ENCODE assay signal across 32 mouse cellular contexts in the genomic region with DNA sequence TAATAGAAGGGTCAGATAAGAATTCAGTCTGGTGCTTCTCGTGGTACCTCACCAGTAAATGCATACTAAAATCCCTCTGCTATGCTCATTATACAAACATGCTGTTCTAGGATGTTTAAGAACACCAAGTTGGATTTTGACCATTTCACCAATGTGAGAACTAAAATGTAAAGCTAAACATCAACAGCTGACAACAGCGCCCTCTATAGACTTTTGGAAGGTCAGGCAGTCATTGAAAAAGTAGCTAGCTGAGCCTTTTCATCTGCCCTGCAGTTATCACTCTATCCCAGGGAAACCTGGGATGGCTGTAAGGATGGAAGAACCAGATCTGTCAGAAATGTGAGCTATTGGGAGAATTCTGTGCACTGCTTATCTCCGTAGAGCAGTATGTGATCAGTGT. TPM values are rescaled to one million over a fixed set of nuclear protein-coding genes. Genes with fewer than 3 reads are reported as not detected.
DNase-seq lines count a peak whose midpoint lies in the region; ATAC-seq and TF ChIP-seq lines count a peak whose summit lies in the region.
"Had no signal": no experiment of that assay in that cellular context is flagged by ENCODE, and none has a peak within 500 bp of the region (broad histone marks: within the 10 kb centered on the region; RNA-seq: fewer than 3 reads in every experiment).

No protein-coding gene starts in this region.

- H3K4me2 ChIP-seq in hindbrain, postnatal 0 days (ENCODE audit: low read depth, low read length), result no peak overlapping the region
- no peak overlapping the region for H3K4me2 ChIP-seq in hindbrain, embryonic 12.5 days (replicated peaks)
- H3K4me2 ChIP-seq in midbrain, postnatal 0 days (ENCODE audit: low read depth, low read length, poor library complexity, severe bottlenecking), result no peak overlapping the region
- no peak overlapping the region for H3K4me2 ChIP-seq in midbrain, embryonic 16.5 days (ENCODE audit: low read length)
- no peak overlapping the region for H3K4me2 ChIP-seq in stomach, postnatal 0 days (replicated peaks; ENCODE audit: low read depth)
- H3K4me2 ChIP-seq in intestine, embryonic 15.5 days (replicated peaks), result no peak overlapping the region
- H3K4me2 ChIP-seq: forebrain, embryonic 12.5 days; heart, embryonic 15.5 days; hindbrain, embryonic 14.5 days; kidney, embryonic 15.5 days; limb, embryonic 15.5 days; lung, embryonic 15.5 days; midbrain, embryonic 11.5 days; neural tube, embryonic 13.5 days had no signal

- no peaks in the 10 kb centered on the region for H3K27me3 ChIP-seq in hindbrain, postnatal 0 days (ENCODE audit: insufficient read depth, low read length)
- H3K27me3 ChIP-seq in hindbrain, embryonic 12.5 days, result no peaks in the 10 kb centered on the region
- no peaks in the 10 kb centered on the region for H3K27me3 ChIP-seq in midbrain, postnatal 0 days (ENCODE audit: insufficient read depth, low read length)
- no peaks in the 10 kb centered on the region for H3K27me3 ChIP-seq in midbrain, embryonic 16.5 days (ENCODE audit: control insufficient read depth, insufficient read depth, low read depth, low read length)
- H3K27me3 ChIP-seq in stomach, postnatal 0 days (ENCODE audit: control insufficient read depth, insufficient read depth, low read length), result no peaks in the 10 kb centered on the region
- no peaks in the 10 kb centered on the region for H3K27me3 ChIP-seq in intestine, embryonic 15.5 days (replicated peaks)
- H3K27me3 ChIP-seq: forebrain, embryonic 12.5 days; limb, embryonic 15.5 days; lung, embryonic 15.5 days; neural tube, embryonic 13.5 days had no signal

- no peaks in the 10 kb centered on the region for H3K4me1 ChIP-seq in hindbrain, postnatal 0 days (ENCODE audit: insufficient read depth, low read length)
- H3K4me1 ChIP-seq in hindbrain, embryonic 12.5 days, result no peaks in the 10 kb centered on the region
- H3K4me1 ChIP-seq in midbrain, postnatal 0 days (ENCODE audit: insufficient read depth, low read length), result no peaks in the 10 kb centered on the region
- no peaks in the 10 kb centered on the region for H3K4me1 ChIP-seq in midbrain, embryonic 16.5 days (ENCODE audit: control insufficient read depth, insufficient read depth, low read length)
- H3K4me1 ChIP-seq in stomach, postnatal 0 days (replicated peaks; ENCODE audit: control insufficient read depth, insufficient read depth), result no peaks in the 10 kb centered on the region
- H3K4me1 ChIP-seq in intestine, embryonic 15.5 days (replicated peaks), result no peaks in the 10 kb centered on the region
- H3K4me1 ChIP-seq: forebrain, embryonic 12.5 days; kidney, embryonic 15.5 days; limb, embryonic 10.5 days; limb, embryonic 15.5 days; lung, embryonic 15.5 days; neural tube, embryonic 13.5 days had no signal

- H3K9ac ChIP-seq in hindbrain, postnatal 0 days (replicated peaks; ENCODE audit: low read length), result no peak overlapping the region
- H3K9ac ChIP-seq in hindbrain, embryonic 12.5 days, result no peak overlapping the region
- no peak overlapping the region for H3K9ac ChIP-seq in midbrain, postnatal 0 days (replicated peaks; ENCODE audit: low read length, poor library complexity, severe bottlenecking)
- H3K9ac ChIP-seq in midbrain, embryonic 16.5 days (ENCODE audit: low read depth, low read length), result no peak overlapping the region
- no peak overlapping the region for H3K9ac ChIP-seq in stomach, postnatal 0 days (ENCODE audit: low read length)
- H3K9ac ChIP-seq in intestine, embryonic 15.5 days, result no peak overlapping the region
- H3K9ac ChIP-seq: forebrain, embryonic 12.5 days; heart, embryonic 15.5 days; hindbrain, embryonic 14.5 days; kidney, embryonic 15.5 days; limb, embryonic 15.5 days; liver, embryonic 14.5 days; lung, embryonic 15.5 days; neural tube, embryonic 13.5 days had no signal

- H3K9me3 ChIP-seq in hindbrain, postnatal 0 days (ENCODE audit: low read length), result no peaks in the 10 kb centered on the region
- no peaks in the 10 kb centered on the region for H3K9me3 ChIP-seq in hindbrain, embryonic 12.5 days (replicated peaks)
- H3K9me3 ChIP-seq in midbrain, postnatal 0 days (ENCODE audit: low read length), result no peaks in the 10 kb centered on the region
- no peaks in the 10 kb centered on the region for H3K9me3 ChIP-seq in midbrain, embryonic 16.5 days (replicated peaks; ENCODE audit: control insufficient read depth, low read length, poor library complexity, severe bottlenecking)
- H3K9me3 ChIP-seq in stomach, postnatal 0 days (ENCODE audit: control insufficient read depth, low read length), result no peaks in the 10 kb centered on the region
- no peaks in the 10 kb centered on the region for H3K9me3 ChIP-seq in intestine, embryonic 15.5 days
- H3K9me3 ChIP-seq: forebrain, embryonic 12.5 days; heart, embryonic 15.5 days; kidney, embryonic 15.5 days; limb, embryonic 10.5 days; limb, embryonic 15.5 days; lung, embryonic 15.5 days; neural tube, embryonic 13.5 days had no signal

- H3K36me3 ChIP-seq in hindbrain, postnatal 0 days (ENCODE audit: insufficient read depth, low read length), result no peaks in the 10 kb centered on the region
- H3K36me3 ChIP-seq in hindbrain, embryonic 12.5 days, result no peaks in the 10 kb centered on the region
- no peaks in the 10 kb centered on the region for H3K36me3 ChIP-seq in midbrain, postnatal 0 days (ENCODE audit: insufficient read depth, low read length)
- no peaks in the 10 kb centered on the region for H3K36me3 ChIP-seq in midbrain, embryonic 16.5 days (ENCODE audit: control insufficient read depth, insufficient read depth, low read length)
- H3K36me3 ChIP-seq in stomach, postnatal 0 days (ENCODE audit: control insufficient read depth, insufficient read depth, low read length), result no peaks in the 10 kb centered on the region
- H3K36me3 ChIP-seq in intestine, embryonic 15.5 days, result no peaks in the 10 kb centered on the region
- H3K36me3 ChIP-seq: forebrain, embryonic 12.5 days; heart, embryonic 10.5 days; heart, embryonic 15.5 days; kidney, embryonic 15.5 days; limb, embryonic 10.5 days; limb, embryonic 15.5 days; lung, embryonic 15.5 days; neural tube, embryonic 13.5 days had no signal

- no peak overlapping the region for H3K27ac ChIP-seq in hindbrain, postnatal 0 days
- H3K27ac ChIP-seq in hindbrain, embryonic 12.5 days, result no peak overlapping the region
- H3K27ac ChIP-seq in midbrain, postnatal 0 days (ENCODE audit: low read depth, low read length), result no peak overlapping the region
- no peak overlapping the region for H3K27ac ChIP-seq in midbrain, embryonic 16.5 days (ENCODE audit: low read length)
- no peak overlapping the region for H3K27ac ChIP-seq in stomach, postnatal 0 days (replicated peaks)
- H3K27ac ChIP-seq in intestine, embryonic 15.5 days, result no peak overlapping the region
- H3K27ac ChIP-seq: forebrain, embryonic 12.5 days; heart, embryonic 10.5 days; heart, embryonic 15.5 days; hindbrain, embryonic 14.5 days; kidney, embryonic 15.5 days; limb, embryonic 10.5 days; limb, embryonic 15.5 days; liver, embryonic 14.5 days; lung, embryonic 15.5 days; neural tube, embryonic 13.5 days had no signal

- TF ChIP-seq EP300 in stomach, postnatal 0 days (optimal IDR thresholded peaks at IDR 0.05), result no peak

- DNase-seq in hindbrain, postnatal 0 days (ENCODE audit: low spot score), result peak; percentile 49
- peak; percentile 19 for DNase-seq in midbrain, postnatal 0 days (ENCODE audit: low spot score)
- peak; percentile 4 for DNase-seq in ES-CJ7 (ENCODE audit: low read depth, low spot score)
- no peak for DNase-seq in stomach, postnatal 0 days (ENCODE audit: low spot score)
- DNase-seq: adrenal gland, postnatal 10 days; cerebellum, adult 9-11 months; gastrocnemius, postnatal 14 days; heart, postnatal 4 days; kidney, adult 18-20 months; kidney, postnatal 4 days; lung, postnatal 36 days; right cerebral cortex, adult 18-20 months; right cerebral cortex, postnatal 4 days; thymus, adult 2 months; thymus, postnatal 36 days had no signal

- H3K4me3 ChIP-seq in hindbrain, postnatal 0 days (ENCODE audit: low read length), result no peak overlapping the region
- no peak overlapping the region for H3K4me3 ChIP-seq in hindbrain, embryonic 12.5 days
- H3K4me3 ChIP-seq in midbrain, postnatal 0 days (ENCODE audit: low read depth, low read length), result no peak overlapping the region
- no peak overlapping the region for H3K4me3 ChIP-seq in midbrain, embryonic 16.5 days (ENCODE audit: low read depth, low read length)
- no peak overlapping the region for H3K4me3 ChIP-seq in stomach, postnatal 0 days (ENCODE audit: low read depth, low read length)
- no peak overlapping the region for H3K4me3 ChIP-seq in intestine, embryonic 15.5 days (replicated peaks)
- H3K4me3 ChIP-seq: forebrain, embryonic 12.5 days; heart, embryonic 10.5 days; heart, embryonic 15.5 days; kidney, embryonic 15.5 days; limb, embryonic 10.5 days; limb, embryonic 15.5 days; lung, embryonic 15.5 days; neural tube, embryonic 13.5 days had no signal

- no peak for ATAC-seq in hindbrain, postnatal 0 days
- no peak for ATAC-seq in hindbrain, embryonic 12.5 days (ENCODE audit: low FRiP score)
- no peak for ATAC-seq in midbrain, postnatal 0 days (ENCODE audit: low FRiP score)
- ATAC-seq in midbrain, embryonic 16.5 days, result no peak
- no peak for ATAC-seq in stomach, postnatal 0 days (ENCODE audit: low FRiP score, low TSS enrichment)
- no peak for ATAC-seq in intestine, embryonic 15.5 days
- ATAC-seq: inflammation-experienced regulatory T-cells, adult 6 months had no signal

- TF ChIP-seq CTCF in hindbrain, postnatal 0 days (IDR thresholded peaks at IDR 0.05; ENCODE audit: low read depth), result peak; percentile 50
- peak; percentile 55 for TF ChIP-seq CTCF in midbrain, postnatal 0 days (IDR thresholded peaks at IDR 0.05)
- peak; percentile 52 for TF ChIP-seq CTCF in stomach, postnatal 0 days (IDR thresholded peaks at IDR 0.05; ENCODE audit: low read depth)

- 69% methylated on average over 3 of the region's 3 CpGs for WGBS in hindbrain, postnatal 0 days
- WGBS in hindbrain, embryonic 12.5 days, result 65% methylated on average over 3 of the region's 3 CpGs
- WGBS in midbrain, postnatal 0 days, result 67% methylated on average over 3 of the region's 3 CpGs
- WGBS in midbrain, embryonic 16.5 days, result 69% methylated on average over 3 of the region's 3 CpGs
- 49% methylated on average over 3 of the region's 3 CpGs for WGBS in stomach, postnatal 0 days
- 61% methylated on average over 3 of the region's 3 CpGs for WGBS in intestine, embryonic 15.5 days

RNA-seq across cellular contexts. Expression of a gene that starts 55.2 kb away (rescaled TPM):
- total RNA-seq in hindbrain, postnatal 0 days (2014; rRNA removed), result 12.3 and 16.3 TPM in 2 replicates
- 7.1 and 7.8 TPM in 2 replicates for polyA plus RNA-seq in hindbrain, postnatal 0 days (2015; fragmentation: Nextera tagmentation; extraction: Ambion mirVana)
- polyA plus RNA-seq in hindbrain, embryonic 12.5 days (2016; fragmentation: Nextera tagmentation; extraction: Ambion mirVana), result 0.76 and 1.2 TPM in 2 replicates
- total RNA-seq in midbrain, postnatal 0 days (2014; rRNA removed), result 15.3 and 19.4 TPM in 2 replicates
- polyA plus RNA-seq in midbrain, postnatal 0 days (2015; fragmentation: Nextera tagmentation; extraction: Ambion mirVana), result 5.9 and 6.3 TPM in 2 replicates
- 5.2 and 5.7 TPM in 2 replicates for polyA plus RNA-seq in midbrain, embryonic 16.5 days (2015; fragmentation: Nextera tagmentation; extraction: Ambion mirVana)
- 0.92 and 0.93 TPM in 2 replicates for polyA plus RNA-seq in stomach, postnatal 0 days (2015; fragmentation: Nextera tagmentation; extraction: Ambion mirVana)
- polyA plus RNA-seq in intestine, embryonic 15.5 days (2015; fragmentation: Nextera tagmentation; extraction: Ambion mirVana), result 0.16 and 0.20 TPM in 2 replicates
- total RNA-seq: granulocyte monocyte progenitor cell, adult 5-6 weeks had no signal
- polyA plus RNA-seq: inflammation-experienced regulatory T-cells, adult 6 months; spleen, adult 2 months; thymus, adult 2 months had no signal
